Mouse (Mus musculus): ENCODE measurements around the gene 1110051M20Rik. TPM values are rescaled to one million over a fixed set of nuclear protein-coding genes. Genes with fewer than 3 reads are reported as not detected.

1110051M20Rik gene
- polyA plus RNA-seq, 2 experiments, result 1.6 to 6.6 TPM

DNA sequence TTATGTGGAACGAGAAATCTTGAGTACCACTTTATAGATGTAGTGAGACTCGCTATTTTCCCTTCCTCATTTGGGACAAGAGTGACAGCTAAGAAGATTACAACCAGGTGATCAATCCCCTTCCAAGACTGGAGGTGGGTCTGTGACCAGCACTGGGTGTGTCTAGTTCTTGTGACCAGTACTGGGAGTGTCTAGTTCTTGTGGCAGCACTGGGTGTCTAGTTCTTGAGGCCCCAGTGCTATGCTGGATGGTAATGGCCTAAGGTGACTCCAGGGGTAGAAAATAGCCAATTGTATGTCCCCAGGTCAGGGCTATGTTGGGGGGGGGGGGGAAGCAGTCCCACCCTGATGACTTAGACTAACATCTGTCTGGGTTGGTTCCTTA is 165.1 kb downstream of the 1110051M20Rik start:
- no peak overlapping the region for H3K4me3 ChIP-seq (ENCODE audit: insufficient read depth in 1 of 2, low read depth in 2 of 2, low read length in 2 of 2)
- H3K27me3 ChIP-seq (ENCODE audit: control insufficient read depth, insufficient read depth, low read length), result no peaks in the 10 kb centered on the region
- peaks cover 25% of the 10 kb centered on the region for H3K36me3 ChIP-seq (replicated peaks; ENCODE audit: control insufficient read depth, insufficient read depth, low read depth)
- no peak overlapping the region for H3K4me2 ChIP-seq (ENCODE audit: low read depth)
- H3K9me3 ChIP-seq (ENCODE audit: control insufficient read depth, low read length), result no peaks in the 10 kb centered on the region
- no peak overlapping the region for H3K9ac ChIP-seq (replicated peaks)
- no peak for TF ChIP-seq CTCF (IDR thresholded peaks at IDR 0.05; ENCODE audit: low read depth)
- no peak for TF ChIP-seq EP300 (IDR thresholded peaks at IDR 0.05; ENCODE audit: low read depth)
- no peak for ATAC-seq (ENCODE audit: insufficient read depth)
- 0 out of 4 replicates have a peak, but pooled peaks cover 0 to 2% of the 10 kb centered on the region in 2 experiments for H3K4me1 ChIP-seq (replicated peaks; ENCODE audit: control insufficient read depth in 2 of 2, insufficient read depth in 2 of 2, low read length in 1 of 2)
- DNase-seq (ENCODE audit: low read depth in 3 of 3, low spot score in 3 of 3), result no peak
- H3K27ac ChIP-seq, result no peak overlapping the region
- WGBS (ENCODE audit: insufficient replicate concordance), result 56% methylated on average over 2 of the region's 2 CpGs

DNA sequence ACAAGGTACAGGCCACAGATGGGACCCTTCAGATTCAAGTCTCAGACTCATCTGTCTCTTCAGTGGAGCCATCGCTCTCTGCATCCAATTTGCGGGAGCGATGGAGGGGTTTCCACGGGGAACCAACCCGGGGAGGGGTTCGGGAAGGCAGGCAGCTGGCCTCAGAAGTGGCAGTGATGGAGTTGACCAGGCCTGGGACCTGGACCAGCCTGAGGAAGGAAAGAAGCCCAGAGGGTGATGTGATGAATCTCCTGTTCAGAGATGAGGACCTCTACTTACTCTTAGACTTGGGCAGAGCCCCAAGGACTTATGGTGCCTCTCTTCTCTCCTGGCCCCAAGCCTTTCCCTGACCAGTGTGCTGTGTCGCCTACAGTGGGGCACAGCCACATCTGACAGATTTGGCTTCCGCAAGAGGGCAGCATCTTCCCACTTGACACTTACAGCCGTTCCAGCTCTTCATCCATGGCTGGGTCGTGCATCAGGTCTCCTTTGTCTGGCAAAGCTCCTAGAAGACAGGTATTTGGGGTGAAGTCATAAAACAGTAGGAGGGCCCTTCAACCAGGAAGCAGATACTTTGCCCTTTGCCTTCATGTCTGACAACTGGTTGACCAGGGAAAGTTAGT is 165.6 kb downstream of the 1110051M20Rik start:
- TF ChIP-seq EP300 (IDR thresholded peaks at IDR 0.05; ENCODE audit: low read depth) (no peak), CTCF (IDR thresholded peaks at IDR 0.05; ENCODE audit: low read depth) (peak; percentile 82)
- no peaks in the 10 kb centered on the region for H3K27me3 ChIP-seq (ENCODE audit: control insufficient read depth, insufficient read depth, low read length)
- H3K4me1 ChIP-seq (replicated peaks; ENCODE audit: control insufficient read depth in 2 of 2, insufficient read depth in 2 of 2, low read length in 1 of 2), result 0 out of 4 replicates have a peak, but pooled peaks cover 0 to 2% of the 10 kb centered on the region in 2 experiments
- peaks cover 30% of the 10 kb centered on the region for H3K36me3 ChIP-seq (replicated peaks; ENCODE audit: control insufficient read depth, insufficient read depth, low read depth)
- H3K9me3 ChIP-seq (ENCODE audit: control insufficient read depth, low read length), result no peaks in the 10 kb centered on the region
- peak; percentile 43 for ATAC-seq (ENCODE audit: insufficient read depth)
- DNase-seq (ENCODE audit: low read depth in 3 of 3, low spot score in 3 of 3), result no peak
- no peak overlapping the region for H3K27ac ChIP-seq
- no peak overlapping the region for H3K9ac ChIP-seq (replicated peaks)
- no peak overlapping the region for H3K4me2 ChIP-seq (ENCODE audit: low read depth)
- 33% methylated on average over 10 of the region's 10 CpGs for WGBS (ENCODE audit: insufficient replicate concordance)
- no peak overlapping the region for H3K4me3 ChIP-seq (ENCODE audit: insufficient read depth in 1 of 2, low read depth in 2 of 2, low read length in 2 of 2)

DNA sequence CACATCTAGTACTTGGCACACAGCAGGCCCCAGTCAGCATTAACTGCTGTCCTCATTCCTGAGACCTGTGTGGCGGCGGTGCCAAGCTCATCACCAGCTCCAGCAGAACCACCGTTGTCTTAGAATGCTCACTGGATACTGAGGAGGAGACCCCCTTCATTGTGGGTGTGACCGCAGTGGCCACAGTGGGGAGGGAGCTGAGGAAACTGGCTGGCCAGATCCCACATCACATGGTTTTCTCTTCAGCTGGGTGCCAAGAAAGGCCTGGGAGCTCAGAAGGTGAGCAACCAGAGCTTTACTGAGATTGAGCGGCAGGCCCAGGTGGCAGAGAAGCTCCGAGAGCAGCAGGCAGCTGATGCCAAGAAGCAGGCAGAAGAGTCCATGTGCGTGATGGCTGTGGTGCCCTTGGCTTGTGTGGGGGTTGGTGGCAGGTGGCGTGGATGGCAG is 174.8 kb downstream of the 1110051M20Rik start:
- Histone ChIP-seq H3K4me2 (ENCODE audit: low read depth) (no peak overlapping the region), H3K9me3 (ENCODE audit: control insufficient read depth, low read length) (no peaks in the 10 kb centered on the region), H3K27ac (no peak overlapping the region), H3K4me1 (replicated peaks; ENCODE audit: control insufficient read depth in 2 of 2, insufficient read depth in 2 of 2, low read length in 1 of 2) (peaks cover 4 to 5% of the 10 kb centered on the region in 2 experiments; a peak in 2 of 4 replicates), H3K36me3 (replicated peaks; ENCODE audit: control insufficient read depth, insufficient read depth, low read depth) (peaks cover 74% of the 10 kb centered on the region), H3K27me3 (ENCODE audit: control insufficient read depth, insufficient read depth, low read length) (no peaks in the 10 kb centered on the region), H3K9ac (replicated peaks) (no peak overlapping the region), H3K4me3 (ENCODE audit: insufficient read depth in 1 of 2, low read depth in 2 of 2, low read length in 2 of 2) (no peak overlapping the region)
- ATAC-seq (ENCODE audit: insufficient read depth) (no peak), DNase-seq (ENCODE audit: low read depth in 3 of 3, low spot score in 3 of 3) (no peak)
- 84% methylated on average over 8 of the region's 8 CpGs for WGBS (ENCODE audit: insufficient replicate concordance)
- no peak for TF ChIP-seq EP300 (IDR thresholded peaks at IDR 0.05; ENCODE audit: low read depth)
- TF ChIP-seq CTCF (IDR thresholded peaks at IDR 0.05; ENCODE audit: low read depth), result no peak

DNA sequence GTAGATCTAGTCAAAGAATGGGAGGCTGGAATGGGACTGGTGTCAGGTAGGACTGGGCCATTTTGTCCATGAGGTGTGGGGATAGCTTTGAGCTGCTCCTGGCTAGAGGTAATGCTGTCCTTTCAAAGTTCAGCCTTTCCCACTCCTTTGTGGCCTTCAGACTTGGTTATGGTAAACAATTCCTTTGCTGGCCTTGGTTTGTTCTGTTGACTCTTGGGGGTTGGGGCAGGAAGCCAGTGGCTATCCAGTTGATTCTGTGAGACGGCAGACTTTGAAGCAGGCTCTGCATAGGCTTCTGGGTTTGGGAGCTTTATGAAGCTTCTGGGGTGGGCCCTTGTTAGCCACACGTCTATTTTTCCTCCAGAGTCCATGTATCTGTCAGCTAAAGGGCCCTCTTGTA is 175.8 kb downstream of the 1110051M20Rik start:
- H3K4me1 ChIP-seq (replicated peaks; ENCODE audit: control insufficient read depth in 2 of 2, insufficient read depth in 2 of 2, low read length in 1 of 2), result peaks cover 10 to 12% of the 10 kb centered on the region in 2 experiments; a peak in 3 of 4 replicates
- H3K4me2 ChIP-seq (ENCODE audit: low read depth), result peak overlapping the region; percentile 41
- no peak for ATAC-seq (ENCODE audit: insufficient read depth)
- H3K36me3 ChIP-seq (replicated peaks; ENCODE audit: control insufficient read depth, insufficient read depth, low read depth), result peaks cover 64% of the 10 kb centered on the region
- 78% methylated on average over 2 of the region's 2 CpGs for WGBS (ENCODE audit: insufficient replicate concordance)
- H3K9ac ChIP-seq (replicated peaks), result no peak overlapping the region
- peak overlapping the region; percentile 37 for H3K27ac ChIP-seq
- H3K9me3 ChIP-seq (ENCODE audit: control insufficient read depth, low read length), result no peaks in the 10 kb centered on the region
- TF ChIP-seq CTCF (IDR thresholded peaks at IDR 0.05; ENCODE audit: low read depth) (no peak), EP300 (IDR thresholded peaks at IDR 0.05; ENCODE audit: low read depth) (no peak)
- H3K4me3 ChIP-seq (ENCODE audit: insufficient read depth in 1 of 2, low read depth in 2 of 2, low read length in 2 of 2), result no peak overlapping the region
- DNase-seq (ENCODE audit: low read depth in 3 of 3, low spot score in 3 of 3), result peak in 1 of 3 experiments; percentile 23
- no peaks in the 10 kb centered on the region for H3K27me3 ChIP-seq (ENCODE audit: control insufficient read depth, insufficient read depth, low read length)

DNA sequence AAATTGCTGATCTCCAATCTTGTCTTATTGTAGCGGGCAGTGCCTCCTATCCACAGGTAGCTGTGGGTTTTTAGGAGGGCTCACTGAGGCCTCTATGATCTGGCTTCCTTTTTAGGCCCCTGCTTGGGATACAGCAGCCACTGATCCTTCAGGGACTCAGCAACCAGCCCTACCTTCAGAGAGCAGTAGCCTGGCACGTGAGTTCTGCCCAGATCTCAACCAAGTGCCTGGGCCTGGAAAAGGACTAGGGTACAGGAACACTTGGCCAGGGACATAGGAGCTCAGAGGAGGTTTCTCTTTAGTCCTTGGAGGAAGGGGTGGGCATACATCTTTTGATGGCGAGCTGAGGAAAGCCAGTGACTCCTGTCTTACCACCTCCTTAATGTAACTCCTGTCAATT is 176.5 kb downstream of the 1110051M20Rik start:
- DNase-seq (ENCODE audit: low read depth in 3 of 3, low spot score in 3 of 3), result no peak
- Histone ChIP-seq H3K36me3 (replicated peaks; ENCODE audit: control insufficient read depth, insufficient read depth, low read depth) (peaks cover 58% of the 10 kb centered on the region), H3K4me2 (ENCODE audit: low read depth) (no peak overlapping the region), H3K9ac (replicated peaks) (no peak overlapping the region), H3K4me1 (replicated peaks; ENCODE audit: control insufficient read depth in 2 of 2, insufficient read depth in 2 of 2, low read length in 1 of 2) (peaks cover 10 to 12% of the 10 kb centered on the region in 2 experiments; a peak in 3 of 4 replicates), H3K27me3 (ENCODE audit: control insufficient read depth, insufficient read depth, low read length) (no peaks in the 10 kb centered on the region), H3K9me3 (ENCODE audit: control insufficient read depth, low read length) (no peaks in the 10 kb centered on the region), H3K27ac (peak overlapping the region; percentile 21), H3K4me3 (ENCODE audit: insufficient read depth in 1 of 2, low read depth in 2 of 2, low read length in 2 of 2) (no peak overlapping the region)
- 78% methylated on average over 3 of the region's 3 CpGs for WGBS (ENCODE audit: insufficient replicate concordance)
- TF ChIP-seq EP300 (IDR thresholded peaks at IDR 0.05; ENCODE audit: low read depth) (no peak), CTCF (IDR thresholded peaks at IDR 0.05; ENCODE audit: low read depth) (no peak)
- ATAC-seq (ENCODE audit: insufficient read depth), result no peak

Measured in liver, embryonic 14.5 days (tissue).